Mouse (Mus musculus) mouse embryonic stem cell (cell line): ENCODE results near the gene Acot13.
"Not testable (repeated sequence)": the region's sequence is repeated elsewhere in the genome, so short reads cannot be mapped to it uniquely, and the experiment has no call there.

Source experiments
- in situ Hi-C, 2 experiments: fragments of 300-500 bp; cut with MboI; formaldehyde crosslinking; loops; 1 replicate in 1 of 2; 3 replicates in 1 of 2; pipeline ENCODE4 v1.14.3; 2019 to 2020; ENCODE audit warnings: low sequenced_read_pairs in 2 of 2, low pct_unique_long_range_greater_than_20kb in 1 of 2, mixed read lengths in 1 of 2; ENCODE audit not compliant: unreplicated experiment in 1 of 2

The Acot13 gene

DNA sequence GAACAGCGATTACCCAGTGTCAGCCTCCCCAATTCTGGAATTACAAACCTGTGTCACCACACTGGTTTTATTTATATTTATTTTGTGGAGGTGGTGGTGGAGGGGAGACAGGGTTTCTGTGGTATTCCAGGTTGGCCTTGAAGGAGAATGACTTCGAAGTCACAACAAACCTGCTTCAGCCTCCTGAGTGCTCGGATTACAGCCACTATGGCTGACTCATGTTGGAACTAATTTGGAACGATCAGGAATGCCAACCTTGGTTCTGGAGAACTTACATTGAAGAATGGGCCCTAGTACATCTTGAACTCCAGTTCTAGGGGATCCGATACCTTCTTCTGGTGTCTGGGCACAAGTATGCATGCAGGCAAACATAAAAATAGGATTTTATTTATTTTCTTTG is 32.0 kb downstream of the Acot13 start:
- in situ Hi-C loops = no loop called here

DNA sequence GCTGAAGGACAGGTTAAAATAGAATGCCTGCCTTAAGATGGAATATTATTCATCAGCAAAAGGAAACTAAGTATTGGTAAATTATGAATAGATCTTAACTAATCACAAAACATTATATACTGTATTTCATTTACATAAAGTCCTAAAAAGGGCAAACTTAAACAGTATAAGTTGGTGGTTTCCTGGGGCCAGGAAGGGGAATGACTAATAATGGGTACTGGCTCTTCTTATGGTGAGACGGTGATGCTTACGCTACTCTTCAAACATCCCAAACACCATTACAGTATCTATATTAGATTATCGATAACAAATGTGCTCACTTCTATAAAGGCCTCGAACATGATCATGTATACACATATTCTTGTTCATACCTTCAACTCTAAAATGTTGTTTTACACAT is 32.7 kb downstream of the Acot13 start:
- in situ Hi-C loops = no loop called here

DNA sequence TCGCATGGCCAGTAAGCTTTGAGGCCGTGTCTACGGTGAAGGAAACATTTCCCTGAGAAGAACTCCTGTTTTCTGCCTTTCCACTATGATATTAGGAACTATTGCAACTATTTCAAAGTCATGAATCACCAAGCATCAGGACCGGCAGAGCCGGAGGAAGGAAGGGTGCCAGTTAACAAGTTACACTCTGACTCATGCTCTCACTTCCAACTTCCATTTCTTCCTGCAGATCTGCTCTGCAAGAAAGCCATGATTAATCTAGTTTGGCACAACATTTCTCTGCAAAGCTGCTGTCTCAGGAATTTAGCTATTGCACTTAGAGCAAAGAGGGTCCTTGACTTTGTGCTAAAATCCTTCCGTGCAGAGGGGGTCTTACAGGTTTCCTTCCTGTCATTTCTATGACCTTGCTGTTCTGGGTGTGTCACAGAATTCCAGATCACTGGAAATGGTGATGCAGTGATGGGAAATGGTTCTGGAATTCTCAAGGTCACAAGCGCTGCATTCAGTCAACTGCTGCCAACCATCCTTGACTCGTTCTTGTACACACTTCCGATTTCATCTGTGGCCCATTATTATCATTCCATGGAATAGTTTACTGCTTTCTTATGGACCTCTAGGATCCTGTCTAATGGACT is 38.8 kb downstream of the Acot13 start:
- in situ Hi-C loops = no loop called here

DNA sequence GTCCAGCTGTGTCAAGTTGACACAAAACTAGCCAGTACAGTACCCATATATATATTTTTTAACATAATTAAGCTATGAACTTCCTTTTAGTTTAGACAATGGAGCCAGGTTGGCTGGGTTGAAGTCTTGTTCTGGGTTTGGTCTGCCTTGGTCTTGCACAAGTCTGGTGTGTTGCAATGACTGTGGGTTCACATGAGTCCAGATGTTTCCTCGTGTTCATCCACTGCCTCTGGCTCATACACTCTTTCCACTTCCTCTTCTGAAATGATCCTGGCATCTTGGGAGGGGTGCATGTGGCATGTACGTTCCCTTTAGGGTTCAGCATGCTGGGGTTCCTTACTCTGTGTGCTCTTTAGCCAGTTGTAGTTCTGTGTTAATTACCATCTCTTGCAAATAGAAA is 40.0 kb downstream of the Acot13 start:
- in situ Hi-C loops = no loop called here

DNA sequence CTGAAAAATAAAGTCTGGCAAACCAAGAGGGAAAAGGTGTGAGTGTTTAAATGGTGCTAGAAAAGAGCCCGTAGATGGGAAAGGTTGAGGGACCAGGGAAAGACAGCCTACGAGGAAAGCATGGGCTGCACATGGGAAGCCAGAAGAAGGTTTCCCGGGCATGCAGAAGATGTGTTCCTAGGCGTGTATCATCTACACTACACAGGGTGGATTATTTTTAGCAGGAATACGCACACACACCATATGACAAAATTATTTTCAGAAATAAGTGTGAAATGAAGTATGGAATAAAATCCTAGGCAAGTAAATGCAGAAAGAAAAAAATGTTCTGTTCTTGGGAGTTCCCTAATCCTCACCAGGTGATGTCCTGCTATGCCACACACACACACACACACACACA is 43.9 kb downstream of the Acot13 start:
- in situ Hi-C loops = no loop called here

DNA sequence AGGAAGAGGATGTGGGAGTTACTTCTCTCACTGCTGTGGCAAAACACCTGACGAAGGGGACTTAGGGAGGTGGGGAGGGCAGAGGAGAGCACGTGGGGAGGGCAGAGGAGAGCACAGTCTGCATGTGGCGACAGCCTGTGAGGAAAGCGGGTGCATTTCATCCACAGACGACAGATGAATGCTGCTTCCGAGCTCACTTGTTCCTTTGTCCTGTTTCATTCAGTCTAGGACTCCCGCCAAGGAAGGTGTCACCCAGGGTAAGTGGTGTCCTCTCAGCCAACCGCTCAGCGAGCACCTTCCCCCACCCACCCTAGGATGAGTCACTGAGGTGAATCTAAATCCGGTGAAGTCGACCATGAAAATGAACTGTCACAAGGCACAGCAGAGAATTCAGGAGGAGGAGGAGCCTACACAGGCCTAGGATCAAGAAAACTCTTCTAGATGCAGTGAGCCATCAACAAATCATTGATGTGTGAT is 45.3 kb downstream of the Acot13 start:
- in situ Hi-C loops = no loop called here

DNA sequence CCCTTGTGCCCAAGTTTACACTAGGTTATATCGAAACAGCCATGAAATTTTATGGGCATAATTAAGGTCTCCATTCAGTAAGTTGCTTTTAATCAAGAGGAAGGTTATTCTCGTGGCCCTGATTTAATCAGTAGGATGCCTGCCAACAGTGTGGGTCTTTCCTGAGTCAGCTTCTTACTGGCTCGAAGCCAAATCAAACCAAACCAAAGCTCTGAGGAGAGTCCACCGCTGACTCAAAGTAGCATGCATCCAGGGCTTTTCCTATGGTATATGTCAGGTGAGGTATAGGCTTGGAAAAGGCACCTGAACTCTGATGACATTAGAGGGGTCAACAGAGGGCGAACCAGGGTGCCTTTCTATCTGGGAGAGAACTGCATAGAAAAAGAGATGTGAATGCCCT is 49.4 kb downstream of the Acot13 start:
- in situ Hi-C loops = no loop called here

DNA sequence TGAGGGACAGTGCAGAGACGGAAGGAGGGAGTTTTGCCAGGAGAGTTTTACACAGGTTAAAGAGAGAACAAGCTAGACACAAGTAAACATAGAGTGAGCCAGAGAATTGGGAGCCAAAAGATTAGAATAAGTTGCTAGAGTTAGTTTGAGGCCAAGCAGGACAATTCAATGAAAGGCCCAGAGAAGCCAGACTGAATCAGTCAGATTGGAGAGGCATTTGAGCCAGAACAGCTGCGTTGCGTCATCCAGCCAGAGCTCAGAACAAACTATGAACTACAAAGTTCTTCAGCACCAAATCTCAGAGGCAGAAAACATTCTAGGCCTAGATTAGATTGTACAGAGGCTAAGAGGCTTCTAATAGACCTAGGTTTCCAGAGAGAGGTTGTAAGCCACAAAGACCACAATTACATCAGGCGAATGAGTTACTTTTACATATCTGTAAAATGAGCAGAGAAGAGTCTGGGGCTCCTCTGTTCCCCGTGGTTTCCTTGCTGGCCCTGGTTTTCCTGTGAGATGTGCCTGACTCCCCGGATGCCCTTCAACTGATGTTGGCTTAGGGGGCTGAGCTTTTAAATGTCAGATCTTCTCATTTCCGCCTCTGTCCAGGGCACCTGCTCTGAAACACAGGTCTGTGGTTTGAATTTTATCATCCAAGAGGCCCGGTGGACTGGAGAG is 52.5 kb downstream of the Acot13 start:
- in situ Hi-C loops = no loop called here

DNA sequence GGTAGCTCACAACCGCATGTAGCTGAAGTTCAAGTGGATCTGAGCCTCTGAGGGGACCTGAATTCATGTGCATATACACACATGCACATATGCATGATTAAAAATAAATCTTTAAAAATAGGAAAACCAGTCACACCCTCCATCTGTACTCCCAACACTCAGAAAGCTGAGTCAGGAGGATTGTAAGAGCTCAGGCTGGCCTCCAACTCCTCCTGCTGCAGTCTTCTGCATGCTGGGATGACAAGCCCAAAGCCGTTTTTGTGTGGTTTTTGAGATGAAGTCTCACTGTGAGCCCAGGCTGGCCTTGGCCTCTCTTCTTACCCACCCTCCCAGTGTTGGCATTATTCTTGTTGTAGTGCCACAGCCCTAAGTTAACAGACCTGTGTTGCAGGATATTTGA is 53.3 kb downstream of the Acot13 start:
- in situ Hi-C loops = no loop called here

DNA sequence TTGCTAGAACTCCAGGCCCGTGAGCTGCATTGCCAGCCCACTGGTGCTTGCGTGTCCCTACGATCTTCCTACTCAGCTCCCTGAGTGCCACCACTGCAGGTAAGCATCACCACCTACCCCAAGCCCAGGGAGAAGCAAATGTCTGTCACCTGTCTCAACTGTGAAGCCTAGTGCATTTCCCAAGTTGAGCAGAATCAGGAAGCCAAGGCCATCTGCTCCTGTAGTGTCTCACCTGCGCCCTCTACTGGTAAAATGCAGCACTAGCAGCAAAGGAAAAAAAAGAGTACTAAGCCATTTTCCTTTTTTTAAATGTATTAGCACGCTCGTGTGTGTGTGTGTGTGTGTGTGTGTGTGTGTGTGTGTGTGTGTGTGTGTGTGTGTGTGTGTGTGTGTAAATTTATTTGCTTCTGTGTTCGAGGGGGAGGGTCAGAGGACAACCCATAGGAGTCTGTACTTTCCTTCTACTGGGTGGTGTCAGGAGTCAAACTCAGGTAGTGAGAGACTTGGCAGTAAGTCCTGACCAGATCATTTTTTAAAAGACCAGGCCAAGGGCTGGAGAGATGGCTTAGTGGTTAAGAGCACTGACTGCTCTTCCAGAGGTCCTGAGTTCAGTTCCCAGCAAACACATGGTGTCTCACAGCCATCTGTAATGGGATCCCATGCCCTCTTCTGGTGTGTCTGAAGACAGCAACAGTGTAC is 55.0 kb downstream of the Acot13 start:
- in situ Hi-C loops = no loop called here

DNA sequence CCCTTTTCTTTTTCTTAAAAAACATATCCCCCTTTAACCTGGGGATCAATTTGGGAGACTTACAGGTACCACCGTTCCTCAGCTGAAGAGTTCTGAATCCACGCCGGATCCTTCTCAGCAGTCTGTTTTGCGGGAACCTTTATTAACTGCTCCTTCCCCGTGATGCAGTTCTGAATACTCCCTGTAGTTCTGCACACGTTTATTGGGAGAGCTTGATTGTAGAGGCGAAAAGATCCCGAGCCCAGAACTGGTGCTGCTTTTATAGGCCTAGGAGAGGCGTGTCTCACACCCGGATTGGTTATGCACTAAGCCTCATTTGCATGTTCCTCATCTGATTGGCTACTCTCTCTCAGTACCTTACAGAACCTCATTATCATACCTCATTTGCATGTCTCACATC is 59.9 kb downstream of the Acot13 start:
- in situ Hi-C loops = not testable (repeated sequence)
